Mouse (Mus musculus) thymus, adult 2 months (tissue): Measurements from ENCODE around the gene Mindy1. TPM values are rescaled to one million over a fixed set of nuclear protein-coding genes. Genes with fewer than 3 reads are reported as not detected.

Source experiments
- DNase-seq: peaks from one replicate; pipeline ENCODE4 v3.0.0; 2021
- H3K27ac ChIP-seq: fragments of 200-500 bp; 2 replicates; pipeline ENCODE4 v1.5.1; 2012; ENCODE audit warnings: low read length, control low read depth; ENCODE audit not compliant: control insufficient read depth, insufficient read depth
- H3K27me3 ChIP-seq: fragments of 200-500 bp; 2 replicates; pipeline ENCODE4 v1.6.1; 2012; ENCODE audit warnings: mild to moderate bottlenecking, low read length, moderate library complexity, mixed read lengths; ENCODE audit not compliant: control insufficient read depth, insufficient read depth
- H3K36me3 ChIP-seq: fragments of 200-500 bp; 2 replicates; pipeline ENCODE4 v1.6.1; 2012; ENCODE audit warnings: mild to moderate bottlenecking, low read length, moderate library complexity; ENCODE audit not compliant: control insufficient read depth, insufficient read depth
- H3K4me1 ChIP-seq: fragments of 200-500 bp; replicated peaks from 2 replicates; pipeline ENCODE4 v1.6.1; 2012; ENCODE audit warnings: low read length; ENCODE audit not compliant: control insufficient read depth, insufficient read depth
- H3K4me3 ChIP-seq: fragments of 200-500 bp; 2 replicates; pipeline ENCODE4 v1.5.1; 2012; ENCODE audit warnings: mild to moderate bottlenecking, low read length, control low read depth, moderate library complexity; ENCODE audit not compliant: control insufficient read depth, insufficient read depth
- CTCF ChIP-seq: fragments of 200-500 bp; IDR thresholded peaks from 2 replicates; pipeline ENCODE4 v1.5.1; 2012; ENCODE audit warnings: mild to moderate bottlenecking, control low read depth, low read length, moderate library complexity, borderline replicate concordance; ENCODE audit not compliant: control insufficient read depth, poor library complexity, insufficient read depth; ENCODE audit errors: extremely low read depth
- POLR2A ChIP-seq: fragments of 200-500 bp; IDR thresholded peaks from 2 replicates; pipeline ENCODE4 v1.6.1; 2012; ENCODE audit warnings: mild to moderate bottlenecking, low read length, control low read depth, moderate library complexity; ENCODE audit not compliant: control insufficient read depth, poor library complexity, insufficient read depth; ENCODE audit errors: extremely low read depth
- WGBS: fragments of 180-500 bp; shearing (Covaris S2); methylation state at CpG from one replicate; pipeline ENCODE4 v1.1.7; 2018; 5-methylcytosine and 5-hydroxymethylcytosine counted together
- polyA plus RNA-seq: library from polyadenylated mRNA; depleted of rRNA; stranded (reverse); fragments of >200 nt; gene quantifications from 2 replicates; pipeline ENCODE4 v1.2.3, GENCODE M21; 2012

Gene Mindy1
- polyA plus RNA-seq, 1 experiment, result 50.4 TPM

GRCm38 (mm10) chr3:95318548-95318947 lies 37.4 kb downstream of the Mindy1 start:
- TF ChIP-seq CTCF, result no peak
- TF ChIP-seq POLR2A, result no peak
- H3K27ac ChIP-seq, result no peak overlapping the region
- no peaks in the 10 kb centered on the region for H3K27me3 ChIP-seq
- 94% methylated on average over 6 of the region's 6 CpGs for WGBS
- no peak overlapping the region for H3K4me3 ChIP-seq
- peaks cover 19% of the 10 kb centered on the region for H3K4me1 ChIP-seq
- peaks cover 37% of the 10 kb centered on the region for H3K36me3 ChIP-seq
- no peak for DNase-seq

- Histone ChIP-seq H3K27me3 (no peaks in the 10 kb centered on the region), H3K36me3 (peaks cover 42% of the 10 kb centered on the region), H3K4me3 (no peak overlapping the region), H3K4me1 (peaks cover 19% of the 10 kb centered on the region), H3K27ac (no peak overlapping the region)
- DNase-seq, result no peak
- WGBS, result 47% methylated on average over 2 of the region's 2 CpGs
- no peak for TF ChIP-seq CTCF
- no peak for TF ChIP-seq POLR2A
These were observed 38.0 kb downstream of the Mindy1 start for GRCm38 (mm10) chr3:95319110-95319509.

- Histone ChIP-seq H3K4me3 (no peak overlapping the region), H3K4me1 (peaks cover 16% of the 10 kb centered on the region), H3K36me3 (peaks cover 51% of the 10 kb centered on the region), H3K27ac (no peak overlapping the region), H3K27me3 (no peaks in the 10 kb centered on the region)
- DNase-seq, result no peak
- 96% methylated on average over 12 of the region's 12 CpGs for WGBS
- no peak for TF ChIP-seq POLR2A
- TF ChIP-seq CTCF, result no peak
These were observed 38.8 kb downstream of the Mindy1 start for GRCm38 (mm10) chr3:95319701-95320625.

- H3K27me3 ChIP-seq, result no peaks in the 10 kb centered on the region
- H3K4me3 ChIP-seq, result no peak overlapping the region
- no peak for DNase-seq
- no peaks in the 10 kb centered on the region; the same call in 1 of the 2 replicates for H3K4me1 ChIP-seq
- H3K27ac ChIP-seq, result no peak overlapping the region
- TF ChIP-seq POLR2A (no peak), CTCF (no peak)
- H3K36me3 ChIP-seq, result peaks cover 79% of the 10 kb centered on the region
- WGBS, result 65% methylated on average over 3 of the region's 3 CpGs
These were observed 42.3 kb downstream of the Mindy1 start for GRCm38 (mm10) chr3:95323429-95323828.

GRCm38 (mm10) chr3:95324454-95325144 lies 43.5 kb downstream of the Mindy1 start:
- Histone ChIP-seq H3K4me1 (no peaks in the 10 kb centered on the region), H3K27ac (no peak overlapping the region), H3K4me3 (no peak overlapping the region), H3K27me3 (no peaks in the 10 kb centered on the region), H3K36me3 (peaks cover 87% of the 10 kb centered on the region)
- DNase-seq, result no peak
- WGBS, result 94% methylated on average over 6 of the region's 6 CpGs
- TF ChIP-seq CTCF (no peak), POLR2A (no peak)

- H3K36me3 ChIP-seq, result peaks cover 58% of the 10 kb centered on the region
- H3K4me3 ChIP-seq, result no peak overlapping the region
- TF ChIP-seq POLR2A (no peak), CTCF (no peak)
- no peaks in the 10 kb centered on the region for H3K4me1 ChIP-seq
- 96% methylated on average over 1 of the region's 1 CpGs for WGBS
- no peak overlapping the region for H3K27ac ChIP-seq
- no peak for DNase-seq
- no peaks in the 10 kb centered on the region for H3K27me3 ChIP-seq
These were observed 47.8 kb downstream of the Mindy1 start for GRCm38 (mm10) chr3:95328803-95329404.
